Mouse (Mus musculus): Measurements from ENCODE around the gene Dmrtb1. TPM values are rescaled to one million over a fixed set of nuclear protein-coding genes. Genes with fewer than 3 reads are reported as not detected.

The Dmrtb1 gene
- polyA plus RNA-seq, 1 experiment from 2014 or later = 6.0 TPM

DNA sequence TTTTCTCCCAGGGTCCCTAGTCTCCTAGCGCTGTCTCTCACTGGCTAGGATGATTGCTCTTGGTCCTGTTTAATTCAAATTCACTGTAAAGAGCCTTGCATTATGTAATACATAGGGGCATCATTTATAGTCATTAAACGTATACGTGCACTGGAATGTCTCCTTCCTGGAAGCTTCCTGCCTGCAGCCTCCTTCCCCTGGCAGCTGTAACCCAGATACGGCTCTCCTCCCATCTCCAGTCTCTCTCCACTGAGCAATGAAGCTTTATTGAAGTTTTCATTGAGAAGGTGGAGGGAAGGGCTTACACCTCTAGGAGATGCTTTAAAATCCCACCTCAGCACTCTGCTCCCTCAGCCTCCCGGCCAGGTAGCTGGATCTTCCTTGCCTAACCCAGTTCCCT lies 9.8 kb upstream of the Dmrtb1 start:
- no peaks in the 10 kb centered on the region for H3K27me3 ChIP-seq (ENCODE audit: control insufficient read depth, insufficient read depth, low read length)
- no peaks in the 10 kb centered on the region for H3K4me1 ChIP-seq (replicated peaks; ENCODE audit: control insufficient read depth, insufficient read depth, low read length)
- 72% methylated on average over 5 of the region's 5 CpGs for WGBS
- no peak overlapping the region for H3K4me3 ChIP-seq (ENCODE audit: low read depth, low read length)
- H3K36me3 ChIP-seq (ENCODE audit: control insufficient read depth, insufficient read depth, low read length) = no peaks in the 10 kb centered on the region
- no peak overlapping the region for H3K27ac ChIP-seq (ENCODE audit: low read depth, low read length)
- ATAC-seq (replicated peaks; ENCODE audit: low FRiP score) (no peak), DNase-seq (ENCODE audit: low spot score) (no peak)
- H3K9me3 ChIP-seq (ENCODE audit: control insufficient read depth, low read length) = no peaks in the 10 kb centered on the region
- no peak overlapping the region for H3K9ac ChIP-seq (ENCODE audit: low read length)
- no peak overlapping the region for H3K4me2 ChIP-seq (ENCODE audit: low read depth, low read length, severe bottlenecking)

DNA sequence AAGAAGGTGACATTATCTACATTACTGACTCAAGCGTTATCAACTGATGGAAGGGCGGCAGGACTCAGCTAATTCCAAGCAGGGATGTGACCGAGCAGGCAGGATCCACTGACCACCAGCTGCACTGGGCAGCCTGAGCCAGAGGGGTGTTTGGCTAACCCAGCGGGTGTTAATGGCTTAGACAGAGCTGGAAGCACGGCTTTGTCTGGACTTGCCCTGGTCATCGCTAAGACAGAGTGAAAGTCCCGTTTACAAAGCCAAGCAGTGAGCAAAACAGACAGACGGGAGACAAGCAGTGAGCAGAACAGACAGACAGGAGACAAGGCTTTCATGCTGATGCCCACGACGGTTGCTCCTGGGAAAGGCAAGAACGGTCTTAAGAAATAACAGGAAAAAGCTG lies 4.2 kb upstream of the Dmrtb1 start:
- Histone ChIP-seq H3K36me3 (ENCODE audit: control insufficient read depth, insufficient read depth, low read length) (no peaks in the 10 kb centered on the region), H3K27ac (ENCODE audit: low read depth, low read length) (no peak overlapping the region), H3K4me3 (ENCODE audit: low read depth, low read length) (no peak overlapping the region), H3K27me3 (ENCODE audit: control insufficient read depth, insufficient read depth, low read length) (no peaks in the 10 kb centered on the region), H3K4me2 (ENCODE audit: low read depth, low read length, severe bottlenecking) (peak overlapping the region; percentile 1; the same call in 1 of the 2 replicates), H3K9me3 (ENCODE audit: control insufficient read depth, low read length) (no peaks in the 10 kb centered on the region), H3K4me1 (replicated peaks; ENCODE audit: control insufficient read depth, insufficient read depth, low read length) (peaks cover 3% of the 10 kb centered on the region; the same call in 1 of the 2 replicates), H3K9ac (ENCODE audit: low read length) (peak overlapping the region; percentile 7; the same call in 1 of the 2 replicates)
- WGBS = 4% methylated on average over 11 of the region's 11 CpGs
- ATAC-seq (replicated peaks; ENCODE audit: low FRiP score) (no peak), DNase-seq (ENCODE audit: low spot score) (no peak)

DNA sequence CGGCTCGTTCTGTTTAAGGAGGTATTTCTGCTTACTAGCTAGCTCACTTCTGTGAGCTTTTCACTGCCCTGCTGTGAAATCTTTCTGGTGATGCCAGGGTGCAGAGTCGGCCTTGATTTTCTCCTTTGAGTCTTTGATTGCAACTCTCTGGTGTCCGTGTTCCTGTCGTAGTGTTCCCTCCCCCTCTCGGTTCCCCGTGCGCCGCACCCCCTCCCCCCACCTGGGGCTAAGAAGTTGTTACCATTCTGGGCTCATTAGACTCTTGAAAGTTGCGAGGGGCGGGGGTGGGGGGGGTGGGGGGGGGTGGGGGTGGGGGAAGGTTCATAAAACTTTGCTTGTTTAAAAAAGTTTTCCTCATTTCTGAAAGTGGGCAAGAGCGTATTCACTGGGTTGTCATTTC lies 3.1 kb upstream of the Dmrtb1 start:
- H3K36me3 ChIP-seq (ENCODE audit: control insufficient read depth, insufficient read depth, low read length) = no peaks in the 10 kb centered on the region
- no peak overlapping the region for H3K27ac ChIP-seq (ENCODE audit: low read depth, low read length)
- H3K4me1 ChIP-seq (replicated peaks; ENCODE audit: control insufficient read depth, insufficient read depth, low read length) = peaks cover 3% of the 10 kb centered on the region; the same call in 1 of the 2 replicates
- H3K4me3 ChIP-seq (ENCODE audit: low read depth, low read length) = no peak overlapping the region
- H3K4me2 ChIP-seq (ENCODE audit: low read depth, low read length, severe bottlenecking) = no peak overlapping the region
- no peaks in the 10 kb centered on the region for H3K9me3 ChIP-seq (ENCODE audit: control insufficient read depth, low read length)
- ATAC-seq (replicated peaks; ENCODE audit: low FRiP score) (no peak), DNase-seq (ENCODE audit: low spot score) (no peak)
- no peaks in the 10 kb centered on the region; the same call in 1 of the 2 replicates for H3K27me3 ChIP-seq (ENCODE audit: control insufficient read depth, insufficient read depth, low read length)
- WGBS = 34% methylated on average over 12 of the region's 12 CpGs
- no peak overlapping the region for H3K9ac ChIP-seq (ENCODE audit: low read length)

DNA sequence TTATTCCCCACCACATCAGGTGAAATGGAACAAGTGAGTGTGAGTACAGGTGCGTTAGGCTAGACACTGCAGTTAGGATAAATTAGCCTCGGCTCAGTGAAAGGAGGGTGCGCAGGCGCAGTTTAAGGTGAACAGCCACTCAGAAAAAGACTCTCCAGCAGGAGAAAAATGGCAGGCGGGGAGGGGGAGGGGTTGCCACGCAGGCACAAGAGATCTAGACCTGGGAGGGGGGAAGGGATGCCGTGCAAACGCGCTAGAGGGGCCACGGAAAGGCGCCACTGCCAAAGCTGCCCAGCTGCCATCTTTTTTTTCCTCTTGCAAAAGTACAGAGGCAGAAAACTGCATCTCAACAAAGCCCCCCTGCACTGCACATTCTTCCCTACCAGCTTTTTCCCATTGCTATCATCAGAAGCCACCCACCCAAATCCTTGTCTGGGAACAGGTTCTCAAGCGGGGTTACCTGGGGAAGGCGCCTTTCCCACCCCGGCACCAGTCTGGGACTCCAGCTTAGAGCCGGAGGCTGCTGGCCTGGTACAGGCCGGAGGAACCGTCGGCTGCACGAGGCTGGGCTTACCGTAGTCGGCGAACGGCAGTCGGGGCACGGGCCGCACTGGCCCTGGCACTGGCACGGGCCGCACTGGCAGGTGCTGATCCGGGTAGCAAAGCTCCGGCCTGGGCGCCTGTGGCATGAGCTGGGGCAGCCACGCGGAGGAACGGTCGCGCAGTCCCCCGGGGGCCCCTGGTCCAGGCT lies 849 bp downstream of the Dmrtb1 start:
- Histone ChIP-seq H3K4me2 (ENCODE audit: low read depth, low read length, severe bottlenecking) (no peak overlapping the region), H3K4me1 (replicated peaks; ENCODE audit: control insufficient read depth, insufficient read depth, low read length) (peaks cover 18% of the 10 kb centered on the region), H3K36me3 (ENCODE audit: control insufficient read depth, insufficient read depth, low read length) (no peaks in the 10 kb centered on the region), H3K9ac (ENCODE audit: low read length) (no peak overlapping the region), H3K27me3 (ENCODE audit: control insufficient read depth, insufficient read depth, low read length) (peaks cover 2% of the 10 kb centered on the region; the same call in 1 of the 2 replicates), H3K27ac (ENCODE audit: low read depth, low read length) (no peak overlapping the region), H3K4me3 (ENCODE audit: low read depth, low read length) (no peak overlapping the region), H3K9me3 (ENCODE audit: control insufficient read depth, low read length) (no peaks in the 10 kb centered on the region)
- WGBS = 91% methylated on average over 37 of the region's 37 CpGs
- ATAC-seq (replicated peaks; ENCODE audit: low FRiP score) (no peak), DNase-seq (ENCODE audit: low spot score) (no peak)

DNA sequence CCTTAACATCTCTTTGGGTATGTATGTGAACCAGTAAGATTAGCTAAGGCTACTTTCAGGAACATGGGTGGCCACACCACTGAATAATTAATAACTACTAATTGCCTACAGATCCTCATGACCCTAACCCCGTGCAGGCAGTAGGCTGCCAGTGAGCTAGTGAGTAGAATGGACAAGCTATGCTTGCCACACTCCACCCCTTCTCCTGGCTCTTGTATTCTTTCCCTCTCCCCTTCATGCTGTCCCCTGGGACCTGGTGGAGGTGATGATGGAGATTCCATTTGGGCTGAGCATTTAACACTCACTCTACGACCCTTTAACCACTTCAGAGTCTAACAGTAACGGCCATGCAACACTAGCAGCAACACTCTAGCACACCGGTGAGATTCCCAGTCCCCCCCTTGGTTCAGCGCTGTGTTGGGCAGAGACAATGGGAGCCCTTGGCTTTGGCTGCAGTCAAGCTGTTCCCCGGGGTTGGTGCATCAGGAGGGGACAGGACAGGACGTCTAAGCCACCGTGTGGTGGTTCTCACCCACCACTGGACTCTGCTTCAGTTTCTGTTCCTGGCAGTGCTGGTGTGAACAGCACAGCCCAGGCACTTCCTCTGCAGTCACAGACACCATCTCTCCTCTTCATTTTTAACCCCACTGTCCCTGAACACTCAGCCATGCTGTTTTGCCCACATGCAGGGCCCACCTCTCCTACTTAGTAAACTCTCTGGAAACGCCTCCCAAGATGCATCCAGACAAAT lies 2.8 kb downstream of the Dmrtb1 start:
- no peak overlapping the region for H3K4me3 ChIP-seq (ENCODE audit: low read depth, low read length)
- DNase-seq (ENCODE audit: low spot score) (no peak), ATAC-seq (replicated peaks; ENCODE audit: low FRiP score) (peak; percentile 74)
- no peaks in the 10 kb centered on the region for H3K9me3 ChIP-seq (ENCODE audit: control insufficient read depth, low read length)
- WGBS = 41% methylated on average over 9 of the region's 9 CpGs
- H3K4me2 ChIP-seq (ENCODE audit: low read depth, low read length, severe bottlenecking) = peak overlapping the region; percentile 1; the same call in 1 of the 2 replicates
- no peaks in the 10 kb centered on the region for H3K36me3 ChIP-seq (ENCODE audit: control insufficient read depth, insufficient read depth, low read length)
- peak overlapping the region; percentile 1; the same call in 1 of the 2 replicates for H3K27ac ChIP-seq (ENCODE audit: low read depth, low read length)
- peaks cover 2% of the 10 kb centered on the region; the same call in 1 of the 2 replicates for H3K27me3 ChIP-seq (ENCODE audit: control insufficient read depth, insufficient read depth, low read length)
- peaks cover 16% of the 10 kb centered on the region for H3K4me1 ChIP-seq (replicated peaks; ENCODE audit: control insufficient read depth, insufficient read depth, low read length)
- no peak overlapping the region for H3K9ac ChIP-seq (ENCODE audit: low read length)

DNA sequence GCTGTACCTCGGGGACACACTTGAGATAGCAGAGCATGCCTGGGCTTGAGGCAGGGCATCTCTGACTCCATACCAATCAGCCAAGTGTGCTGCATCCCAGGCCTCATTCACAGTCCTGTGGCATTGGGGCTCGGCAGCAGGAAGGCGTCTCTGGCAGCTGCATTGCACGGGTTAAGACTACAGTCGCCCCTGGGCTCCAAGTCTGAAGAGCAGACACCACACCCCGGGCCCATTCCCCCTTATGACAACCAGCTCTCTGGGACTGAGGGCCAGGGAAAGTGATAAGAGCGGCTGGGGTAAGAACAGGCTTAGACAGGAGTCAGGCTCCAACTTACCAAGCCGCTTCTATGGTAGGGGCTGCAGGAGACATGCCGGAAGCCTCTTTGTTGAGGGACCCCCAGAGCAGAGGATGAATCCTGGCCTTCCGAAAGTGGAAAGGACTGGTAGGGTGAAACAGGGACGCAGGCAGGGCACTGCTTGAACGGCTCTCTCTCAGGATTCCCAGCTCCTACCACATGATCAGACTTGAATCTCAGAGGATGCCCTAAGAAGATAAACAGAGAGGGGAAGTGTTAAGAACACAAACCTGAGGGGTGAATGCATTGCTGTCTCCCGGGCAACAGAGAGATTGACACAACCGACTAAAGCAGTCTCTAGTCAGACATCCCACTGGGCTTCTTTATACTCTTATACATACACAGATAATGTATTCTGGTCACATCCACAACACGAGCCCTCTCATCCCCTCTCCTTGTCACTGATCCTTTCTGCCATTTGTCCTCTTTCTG lies 3.5 kb downstream of the Dmrtb1 start:
- ATAC-seq (replicated peaks; ENCODE audit: low FRiP score) (peak; percentile 87), DNase-seq (ENCODE audit: low spot score) (no peak)
- peaks cover 2% of the 10 kb centered on the region; the same call in 1 of the 2 replicates for H3K27me3 ChIP-seq (ENCODE audit: control insufficient read depth, insufficient read depth, low read length)
- H3K4me1 ChIP-seq (replicated peaks; ENCODE audit: control insufficient read depth, insufficient read depth, low read length) = peaks cover 16% of the 10 kb centered on the region
- H3K4me3 ChIP-seq (ENCODE audit: low read depth, low read length) = no peak overlapping the region
- peak overlapping the region; percentile 40; the same call in 1 of the 2 replicates for H3K4me2 ChIP-seq (ENCODE audit: low read depth, low read length, severe bottlenecking)
- H3K36me3 ChIP-seq (ENCODE audit: control insufficient read depth, insufficient read depth, low read length) = no peaks in the 10 kb centered on the region
- WGBS = 35% methylated on average over 15 of the region's 15 CpGs
- peak overlapping the region; percentile 35; the same call in 1 of the 2 replicates for H3K9ac ChIP-seq (ENCODE audit: low read length)
- no peaks in the 10 kb centered on the region for H3K9me3 ChIP-seq (ENCODE audit: control insufficient read depth, low read length)
- H3K27ac ChIP-seq (ENCODE audit: low read depth, low read length) = peak overlapping the region; percentile 75

DNA sequence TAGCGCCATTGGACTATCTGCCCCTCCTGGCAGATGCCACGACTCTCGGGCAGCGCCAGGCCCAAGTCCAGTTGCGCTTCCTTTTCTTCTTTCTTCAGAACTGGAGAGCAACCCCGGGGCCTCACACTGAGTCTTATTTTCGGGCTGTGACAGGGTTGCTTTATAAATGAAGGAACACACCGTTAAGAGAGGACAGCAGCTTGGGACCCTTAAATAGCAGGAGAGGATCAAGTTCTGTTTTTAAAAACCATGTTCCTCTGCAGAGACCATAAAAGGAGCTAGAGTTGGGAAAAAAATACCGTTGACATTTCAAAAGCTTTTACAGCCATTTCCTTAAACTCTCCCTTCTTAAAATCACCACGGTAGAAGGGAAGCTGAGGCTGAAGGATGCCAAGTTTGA lies 8.4 kb downstream of the Dmrtb1 start:
- Histone ChIP-seq H3K4me3 (ENCODE audit: low read depth, low read length) (no peak overlapping the region), H3K9ac (ENCODE audit: low read length) (no peak overlapping the region), H3K36me3 (ENCODE audit: control insufficient read depth, insufficient read depth, low read length) (no peaks in the 10 kb centered on the region), H3K4me2 (ENCODE audit: low read depth, low read length, severe bottlenecking) (no peak overlapping the region), H3K27me3 (ENCODE audit: control insufficient read depth, insufficient read depth, low read length) (peaks cover 6% of the 10 kb centered on the region), H3K9me3 (ENCODE audit: control insufficient read depth, low read length) (no peaks in the 10 kb centered on the region), H3K4me1 (replicated peaks; ENCODE audit: control insufficient read depth, insufficient read depth, low read length) (peaks cover 8% of the 10 kb centered on the region; the same call in 1 of the 2 replicates), H3K27ac (ENCODE audit: low read depth, low read length) (no peak overlapping the region)
- ATAC-seq (replicated peaks; ENCODE audit: low FRiP score) (no peak), DNase-seq (ENCODE audit: low spot score) (no peak)
- WGBS = 64% methylated on average over 10 of the region's 10 CpGs

DNA sequence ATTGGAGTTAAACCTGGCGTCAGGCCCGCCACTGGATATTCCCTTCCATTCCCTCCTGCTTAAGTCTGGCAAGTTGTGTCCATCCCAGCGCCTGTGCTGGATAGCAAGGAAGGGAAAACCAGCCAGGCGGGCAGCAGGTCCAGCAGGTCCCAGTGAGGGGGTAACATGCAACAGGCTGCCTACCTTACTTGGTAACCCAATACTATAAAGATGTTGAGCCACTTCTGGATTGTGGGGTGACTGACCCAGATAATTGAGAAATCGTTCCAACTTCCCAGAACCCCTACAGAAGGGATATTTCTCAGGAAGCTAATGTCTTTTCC lies 9.7 kb downstream of the Dmrtb1 start:
- H3K27me3 ChIP-seq (ENCODE audit: control insufficient read depth, insufficient read depth, low read length) = peaks cover 6% of the 10 kb centered on the region
- H3K36me3 ChIP-seq (ENCODE audit: control insufficient read depth, insufficient read depth, low read length) = no peaks in the 10 kb centered on the region
- H3K4me2 ChIP-seq (ENCODE audit: low read depth, low read length, severe bottlenecking) = peak overlapping the region; percentile 39; the same call in 1 of the 2 replicates
- peaks cover 2% of the 10 kb centered on the region; the same call in 1 of the 2 replicates for H3K4me1 ChIP-seq (replicated peaks; ENCODE audit: control insufficient read depth, insufficient read depth, low read length)
- no peaks in the 10 kb centered on the region for H3K9me3 ChIP-seq (ENCODE audit: control insufficient read depth, low read length)
- no peak overlapping the region for H3K27ac ChIP-seq (ENCODE audit: low read depth, low read length)
- H3K9ac ChIP-seq (ENCODE audit: low read length) = no peak overlapping the region
- ATAC-seq (replicated peaks; ENCODE audit: low FRiP score) = no peak; the same call in 1 of the 2 replicates
- no peak for DNase-seq (ENCODE audit: low spot score)
- 31% methylated on average over 5 of the region's 5 CpGs for WGBS
- H3K4me3 ChIP-seq (ENCODE audit: low read depth, low read length) = no peak overlapping the region

Data from forebrain, embryonic 11.5 days (tissue).